Mouse (Mus musculus) heart, adult 18-20 months (tissue): ENCODE measurements at regions not wholly inside any gene's neighbourhood (a gene's known extent, or its start where the extent isn't known, plus 50 kb on each side); places are given as distances from the start of the nearest gene placed in this dataset.
"Not testable (repeated sequence)": the region's sequence is repeated elsewhere in the genome, so short reads cannot be mapped to it uniquely, and the experiment has no call there.

Source experiments
- DNase-seq, 2 experiments: peaks; one replicate each; pipeline ENCODE4 v3.0.0; 2021 to 2022; ENCODE audit warnings: mixed read lengths in 1 of 2

DNA sequence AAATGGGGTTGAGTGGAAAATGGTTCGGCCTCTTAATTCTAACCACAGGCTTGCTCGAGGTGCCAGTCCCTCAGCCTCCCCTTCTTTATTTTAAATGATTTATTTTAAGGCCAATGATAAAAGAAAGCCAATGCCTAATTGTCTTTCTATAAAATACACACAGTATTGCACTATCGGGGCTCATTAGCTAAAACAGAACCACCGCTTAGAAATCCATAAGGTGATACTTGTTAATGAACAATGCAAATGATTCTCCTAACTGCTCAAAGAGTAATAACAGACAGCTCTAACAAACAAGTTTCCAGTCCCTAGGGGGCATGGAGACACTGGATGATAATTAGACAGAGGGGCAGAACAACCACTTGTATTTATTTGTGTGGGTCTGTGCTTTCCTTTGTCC is 58.8 kb downstream of the Emx2 start:
- DNase-seq = no peak

DNA sequence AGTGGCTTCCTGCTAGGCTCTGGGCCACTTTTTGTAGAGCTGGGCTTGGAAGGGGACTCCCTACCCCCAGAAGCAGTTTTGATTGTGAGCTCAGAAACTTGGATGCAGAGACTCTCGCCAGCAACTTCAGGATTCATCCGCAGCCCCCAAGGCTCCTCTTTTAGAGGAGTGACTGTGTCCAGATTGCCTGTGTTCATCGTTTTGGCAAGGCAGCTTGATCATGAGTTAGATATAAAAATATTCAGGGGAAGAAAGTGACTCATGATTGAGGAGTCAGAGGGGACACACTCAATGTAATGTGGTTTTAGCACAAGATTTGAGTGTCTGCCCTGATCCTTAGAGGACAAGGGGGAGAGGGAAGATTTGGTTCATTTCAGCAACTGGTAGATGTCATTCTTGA is 61.0 kb downstream of the Emx2 start:
- no peak for DNase-seq

DNA sequence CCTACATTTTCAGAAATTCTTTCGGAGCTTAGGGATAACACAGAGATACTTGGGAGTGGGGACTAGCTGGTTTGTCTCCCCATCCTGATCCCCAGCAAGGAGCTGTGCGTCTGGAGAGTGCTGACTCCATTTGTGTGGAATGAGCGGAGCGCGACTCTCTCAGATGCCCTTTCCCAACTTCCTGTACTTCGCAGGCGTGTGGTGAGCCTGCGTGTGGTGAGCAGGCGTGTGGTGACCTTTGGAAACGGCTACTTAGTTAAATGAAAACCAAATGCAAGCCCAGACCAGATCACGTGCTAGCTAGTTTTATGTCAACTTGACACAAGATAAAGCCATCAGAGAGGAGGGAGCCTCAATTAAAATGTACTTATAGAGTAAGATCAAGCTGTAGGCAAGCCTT is 64.0 kb downstream of the Emx2 start:
- DNase-seq = no peak

DNA sequence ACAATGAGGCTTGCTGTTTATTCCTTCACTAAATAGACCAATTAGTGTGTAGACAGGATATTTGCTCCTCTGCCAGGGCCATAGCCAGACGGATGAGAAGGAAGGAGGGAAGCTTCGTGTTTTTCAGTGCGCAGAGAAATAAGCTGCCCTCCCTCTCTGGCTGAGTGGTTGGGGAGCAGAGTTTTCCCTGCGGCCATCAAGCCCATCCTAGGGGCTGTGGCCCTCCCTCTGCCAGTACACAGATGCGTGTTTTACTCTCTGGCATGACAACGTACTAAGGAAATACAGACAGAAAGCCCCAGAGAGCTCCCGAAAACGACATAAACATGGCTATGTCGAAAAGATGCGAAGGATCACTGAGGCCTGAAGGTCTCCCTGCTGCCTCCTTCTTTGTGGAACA is 65.2 kb downstream of the Emx2 start:
- no peak for DNase-seq

DNA sequence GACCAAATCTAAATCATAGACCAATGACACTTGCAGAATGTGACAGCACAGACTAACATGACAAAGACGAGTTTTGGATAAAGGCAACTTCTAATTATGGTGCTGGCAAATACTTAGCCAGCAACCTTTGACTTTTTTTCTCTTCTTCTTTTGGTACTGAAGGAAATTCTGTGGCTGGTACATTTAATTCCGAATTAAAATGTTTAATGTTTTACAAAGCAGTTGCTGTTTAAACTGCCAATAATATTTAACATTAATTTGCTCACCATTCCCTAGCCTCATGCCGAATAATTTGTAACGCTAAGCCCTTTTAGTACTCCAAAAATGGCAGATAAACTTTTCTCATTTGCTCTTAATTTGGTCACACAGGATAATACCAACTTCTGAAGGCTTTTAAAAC is 105.9 kb downstream of the Emx2 start:
- no peak for DNase-seq

DNA sequence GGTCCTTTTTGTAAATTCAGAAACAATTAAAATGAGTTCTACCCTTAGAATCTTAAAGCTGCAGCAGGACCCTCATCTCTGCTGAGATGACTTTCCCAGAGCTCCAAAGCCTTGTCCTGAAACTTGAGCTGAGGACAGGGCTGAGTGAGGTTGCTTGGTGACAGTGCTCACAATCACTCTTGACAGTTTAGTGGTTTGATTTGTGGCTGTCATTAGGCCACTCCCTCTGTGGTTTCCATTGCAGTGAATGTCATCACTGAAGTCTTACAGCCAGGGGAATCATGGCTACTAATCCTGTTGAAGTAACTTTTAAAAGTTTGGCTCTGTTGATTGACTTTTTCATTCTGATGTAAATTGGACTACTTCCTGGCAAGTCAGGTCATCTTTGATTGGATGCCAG is 110.7 kb downstream of the Emx2 start:
- no peak for DNase-seq

DNA sequence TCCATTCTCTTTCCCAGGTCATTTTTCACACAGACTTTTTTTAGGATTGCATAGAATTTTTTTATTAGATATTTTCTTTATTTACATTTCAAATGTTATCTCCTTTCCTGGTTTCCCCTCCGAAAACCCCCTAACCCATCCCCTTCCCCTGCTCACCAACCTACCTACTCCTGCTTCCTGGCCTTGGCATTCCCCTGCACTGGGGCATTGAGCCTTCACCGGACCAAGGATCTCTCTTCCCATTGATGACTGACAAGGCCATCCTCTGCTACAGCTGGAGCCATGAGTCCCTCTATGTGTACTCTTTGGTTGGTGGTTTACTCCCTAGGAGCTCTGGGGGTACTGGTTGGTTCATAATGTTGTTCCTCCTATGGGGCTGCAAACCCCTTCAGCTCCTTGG is 111.4 kb downstream of the Emx2 start:
- not testable (repeated sequence) for DNase-seq

DNA sequence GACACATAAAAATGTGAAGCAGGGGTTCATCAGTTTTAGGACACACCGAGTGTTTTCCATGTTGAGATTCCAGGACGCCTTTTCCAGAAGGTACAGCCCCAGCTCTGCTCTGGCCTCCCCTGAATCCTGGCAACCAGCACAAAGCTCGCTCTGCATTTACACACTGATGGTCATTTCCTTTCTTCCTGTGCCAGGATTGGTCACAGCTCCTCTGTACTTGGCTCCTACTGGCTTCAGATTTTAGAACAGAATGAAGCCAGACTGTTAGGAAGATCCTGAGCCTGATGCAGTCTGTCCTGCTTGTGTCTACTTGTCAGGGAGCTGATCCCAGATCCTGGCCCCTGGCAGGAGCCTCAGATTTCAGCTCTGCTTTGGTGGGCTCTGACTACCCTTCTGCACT is 116.2 kb downstream of the Emx2 start:
- no peak for DNase-seq

DNA sequence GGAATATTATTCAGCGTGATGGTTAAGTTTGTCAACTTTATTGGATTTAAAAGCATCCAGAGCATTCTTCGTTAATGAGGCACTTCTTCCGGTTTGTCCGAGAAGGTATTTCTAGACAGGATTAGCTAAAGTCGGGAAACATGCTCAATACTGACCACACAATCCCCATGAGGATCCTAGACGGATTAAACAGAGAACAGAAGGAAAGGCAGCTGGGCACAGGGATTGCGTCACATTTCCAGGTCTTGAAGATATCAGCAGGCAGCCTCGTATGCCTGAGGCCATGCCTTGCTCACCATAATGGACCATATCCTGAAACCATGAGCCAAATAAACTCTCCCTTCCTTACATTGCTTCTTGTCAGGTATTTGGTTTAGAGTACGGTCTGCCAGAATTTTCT is 119.7 kb downstream of the Emx2 start:
- DNase-seq = no peak

DNA sequence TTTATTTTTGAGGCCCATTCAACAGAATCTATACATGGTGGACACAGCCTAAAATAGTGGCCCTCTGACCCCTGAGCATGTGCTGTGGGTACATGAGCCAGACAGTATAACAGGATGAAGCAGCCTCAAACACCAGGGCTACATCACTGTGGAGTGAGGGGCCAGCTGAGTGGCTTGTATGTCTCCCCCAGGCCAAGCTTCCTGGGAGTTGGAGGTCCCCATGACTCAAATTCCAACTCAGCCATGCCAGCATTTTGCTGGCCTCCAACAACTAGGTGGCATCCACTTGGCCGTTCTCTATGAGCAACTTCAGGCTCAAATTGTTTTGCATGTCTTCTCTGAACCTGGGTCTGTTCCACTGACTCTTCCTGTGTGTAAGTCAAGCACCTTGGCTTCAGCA is 121.5 kb downstream of the Emx2 start:
- no peak for DNase-seq

DNA sequence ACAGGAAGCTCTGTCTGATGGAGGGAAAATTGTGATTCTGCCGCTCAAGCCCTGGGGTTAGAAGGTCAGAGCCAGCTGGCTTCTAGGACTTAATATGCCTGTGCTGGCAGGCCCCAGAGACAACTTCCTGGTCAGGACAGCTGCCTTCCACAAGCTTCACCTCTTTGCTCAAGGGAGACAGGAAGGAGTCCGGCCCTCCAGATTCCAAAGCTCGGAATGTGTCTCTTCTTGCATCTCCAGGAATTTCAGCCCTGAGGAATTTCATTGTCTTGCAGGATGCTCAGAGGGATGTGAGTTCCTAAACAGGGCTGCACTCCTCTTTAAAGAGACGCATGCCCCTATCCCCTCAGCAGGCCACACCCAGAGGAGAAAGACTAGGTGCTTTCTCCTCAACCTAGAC is 127.7 kb downstream of the Emx2 start:
- no peak for DNase-seq

DNA sequence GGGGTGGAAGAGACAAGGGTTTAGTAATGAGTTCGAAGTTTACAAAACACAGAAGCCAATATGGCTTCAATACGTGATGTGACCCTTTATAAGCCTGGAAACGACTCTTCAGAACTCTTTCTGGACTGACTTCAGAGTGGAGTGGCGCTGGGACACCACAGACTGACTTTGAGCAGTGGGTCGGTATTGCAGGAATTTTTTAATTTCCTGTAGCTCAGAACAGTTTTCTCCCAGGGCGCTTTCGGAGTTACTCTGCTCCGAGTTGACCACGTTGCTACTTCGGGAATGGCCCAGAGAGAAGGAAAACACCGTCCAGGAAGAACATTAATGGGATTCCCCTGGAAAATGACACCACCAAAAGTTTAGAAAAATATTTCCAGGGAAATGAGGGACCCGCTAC is 129.1 kb downstream of the Emx2 start:
- no peak for DNase-seq

DNA sequence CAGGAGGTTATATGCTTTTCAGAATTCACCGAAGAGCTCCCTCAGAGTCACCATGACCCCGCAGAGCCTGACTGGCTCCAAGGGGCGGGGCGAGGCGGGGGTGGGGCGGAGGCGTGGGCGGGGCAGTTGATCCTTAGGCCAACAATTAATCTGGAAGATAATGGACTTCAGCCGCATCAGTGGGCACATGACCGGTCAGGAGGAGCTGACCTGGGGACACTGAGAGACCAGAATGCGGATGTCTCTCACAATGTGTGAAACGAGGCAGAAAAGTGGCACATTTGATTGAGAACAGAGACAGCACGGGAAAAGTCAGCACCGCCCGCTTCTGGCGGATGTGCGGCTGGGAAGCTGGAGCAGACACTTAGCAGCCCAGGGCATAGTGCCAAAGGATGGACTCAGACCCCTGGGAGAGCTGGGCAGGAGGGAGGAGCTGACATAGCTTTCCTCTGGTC is 129.9 kb downstream of the Emx2 start:
- peak; percentile 4 to 9 for DNase-seq

DNA sequence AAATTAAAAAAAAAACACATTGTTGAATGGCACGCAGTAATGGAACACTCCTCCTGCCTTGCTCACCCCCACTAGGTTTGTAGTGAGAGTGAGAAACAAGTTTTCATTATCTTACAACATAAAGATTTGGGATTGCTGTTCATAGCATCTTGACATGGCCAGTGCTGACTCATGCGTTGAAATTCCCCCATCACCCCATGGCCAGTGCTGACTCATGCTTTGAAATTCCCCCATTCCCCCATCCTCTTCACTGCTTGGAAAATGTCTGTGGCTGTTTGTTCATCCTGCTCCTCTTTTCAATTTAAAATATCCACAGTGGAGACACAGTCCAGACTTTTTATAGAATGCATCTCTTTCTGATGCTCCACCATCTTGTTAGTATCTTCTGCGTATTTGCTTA is 131.8 kb downstream of the Emx2 start:
- DNase-seq = no peak

DNA sequence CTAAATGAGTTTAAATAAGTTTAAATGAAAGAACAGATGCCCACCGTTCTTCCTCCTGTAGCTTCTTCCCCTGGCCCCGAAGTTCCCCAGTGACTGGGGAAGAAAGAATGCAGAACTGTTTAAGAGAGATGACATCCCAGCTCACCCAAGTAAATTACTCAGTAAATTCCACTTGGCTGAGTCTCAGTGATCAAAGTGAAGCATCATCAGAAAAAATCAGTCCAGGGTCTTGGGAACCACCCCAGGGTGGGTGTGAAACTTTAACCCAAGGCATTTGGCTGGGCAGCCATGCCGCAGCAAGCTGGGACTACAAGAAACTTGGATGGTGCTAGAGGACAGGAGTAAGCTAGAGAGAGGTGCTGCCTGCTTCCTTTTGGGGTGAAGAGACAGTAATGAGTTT is 133.9 kb downstream of the Emx2 start:
- DNase-seq = no peak

DNA sequence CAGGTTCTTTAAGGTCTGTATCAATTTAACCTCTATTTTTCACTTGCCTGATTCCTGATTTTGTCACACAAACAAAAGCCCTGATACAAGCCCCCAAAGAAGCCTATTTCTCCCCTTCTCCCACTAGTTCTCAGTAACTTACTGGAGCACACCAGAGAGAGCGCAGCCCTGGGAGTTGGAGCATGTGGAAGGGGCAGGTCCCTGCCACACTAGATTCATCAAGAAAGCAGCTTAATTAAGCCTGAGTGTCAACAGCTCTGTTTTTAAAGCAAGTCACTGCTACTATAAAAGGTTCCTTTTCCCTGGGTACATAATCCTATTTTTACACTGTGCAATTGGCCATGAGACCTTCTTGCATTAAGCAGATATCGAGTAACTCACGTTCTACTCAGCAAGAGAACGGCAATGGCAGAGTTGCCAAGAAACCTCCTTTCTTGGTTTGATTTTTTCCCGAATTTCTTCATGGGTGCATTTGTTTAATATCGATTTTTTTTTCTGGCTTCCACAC is 166.2 kb downstream of the Emx2 start:
- DNase-seq = no peak

DNA sequence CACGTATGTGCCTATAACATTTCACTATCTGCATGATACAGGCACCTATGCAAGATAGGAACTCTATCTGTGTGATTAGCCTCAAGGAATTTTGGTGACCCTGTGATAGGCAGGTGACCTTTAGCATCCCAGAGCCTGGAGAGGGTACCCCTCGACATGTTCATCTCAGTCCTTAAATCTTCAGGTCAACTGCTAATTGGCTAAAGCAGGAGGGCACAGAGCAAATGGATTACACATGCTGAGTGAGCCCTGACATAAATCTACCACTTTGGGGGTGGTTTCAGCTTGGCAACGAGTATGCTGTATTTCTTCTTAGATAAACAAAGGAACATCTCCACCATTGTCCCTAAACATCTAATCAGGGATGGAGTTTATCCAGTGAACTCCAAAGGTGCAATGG is 169.5 kb downstream of the Emx2 start:
- no peak for DNase-seq

DNA sequence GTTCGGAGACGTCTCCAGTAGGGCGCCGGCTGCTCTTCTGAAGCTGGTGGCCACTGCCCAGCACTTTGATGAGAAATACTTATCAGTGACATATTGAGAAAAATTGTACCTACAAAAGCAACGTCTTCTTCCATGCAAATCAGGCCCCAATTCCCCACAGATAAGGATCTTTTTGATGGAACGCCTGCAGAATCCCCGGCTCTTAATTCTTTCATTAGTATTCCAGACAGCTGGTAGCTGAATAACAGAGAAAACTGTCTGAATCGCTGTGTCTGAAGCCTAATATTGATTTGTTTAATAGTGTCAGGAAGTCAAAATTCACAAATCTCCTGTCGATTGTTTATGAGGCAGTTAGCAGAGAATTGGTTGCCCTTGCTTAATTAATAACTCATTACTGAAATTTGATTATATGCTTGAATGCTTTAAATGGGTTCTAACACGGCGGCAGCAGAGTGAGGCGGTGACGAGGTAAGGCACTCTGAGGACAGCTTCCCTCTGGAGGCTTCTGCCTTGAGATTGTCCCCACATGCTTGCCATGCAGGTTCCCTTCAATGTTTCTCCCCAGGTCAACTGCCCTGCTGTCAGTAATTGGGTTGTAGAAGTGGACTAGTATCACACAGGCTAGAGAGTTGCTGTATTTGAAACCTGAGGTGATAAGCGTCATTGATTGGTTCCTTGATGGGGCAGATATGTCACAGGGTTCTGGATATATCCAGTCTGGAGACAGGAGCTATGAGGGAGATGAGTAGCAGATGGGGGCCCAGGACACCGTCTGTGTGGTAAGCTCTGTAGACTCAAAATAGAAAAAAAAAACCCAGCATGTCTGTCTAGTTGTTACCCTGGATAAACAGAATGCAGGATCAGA is 170.4 kb downstream of the Emx2 start:
- DNase-seq = no peak

DNA sequence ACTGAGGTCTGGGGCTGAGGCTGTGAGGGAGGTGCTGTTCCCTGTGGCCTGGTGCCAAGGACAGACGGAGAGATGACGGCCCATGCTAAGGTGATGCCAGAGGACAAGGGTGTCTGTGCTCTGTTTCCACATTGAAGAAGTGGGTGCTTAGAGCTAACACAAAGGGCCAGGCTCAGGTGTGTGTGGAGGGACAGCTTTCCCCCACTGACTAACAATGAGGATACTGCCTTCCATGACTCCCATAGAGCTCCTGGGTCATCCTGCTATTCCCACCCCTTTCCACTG is 170.9 kb downstream of the Emx2 start:
- DNase-seq = no peak

DNA sequence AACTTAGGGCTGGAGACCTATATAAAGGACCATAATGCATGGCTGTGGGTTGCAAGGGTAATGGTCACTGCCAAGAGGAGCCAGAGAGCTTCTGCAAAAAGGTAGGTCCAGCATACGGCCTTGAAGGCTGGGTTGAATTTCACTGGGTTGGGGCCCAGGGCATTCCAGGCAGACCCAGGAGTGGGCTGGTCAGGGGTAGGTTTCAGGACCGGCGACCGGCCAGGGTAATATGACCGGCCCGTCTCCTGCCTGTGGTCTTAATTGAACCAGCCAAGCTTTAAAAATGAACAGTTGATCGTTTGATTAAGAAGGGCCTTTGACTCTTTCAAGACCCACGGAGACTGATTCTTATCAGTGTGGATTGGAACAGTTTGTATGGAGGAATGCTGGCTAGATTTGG is 171.9 kb downstream of the Emx2 start:
- DNase-seq = no peak

DNA sequence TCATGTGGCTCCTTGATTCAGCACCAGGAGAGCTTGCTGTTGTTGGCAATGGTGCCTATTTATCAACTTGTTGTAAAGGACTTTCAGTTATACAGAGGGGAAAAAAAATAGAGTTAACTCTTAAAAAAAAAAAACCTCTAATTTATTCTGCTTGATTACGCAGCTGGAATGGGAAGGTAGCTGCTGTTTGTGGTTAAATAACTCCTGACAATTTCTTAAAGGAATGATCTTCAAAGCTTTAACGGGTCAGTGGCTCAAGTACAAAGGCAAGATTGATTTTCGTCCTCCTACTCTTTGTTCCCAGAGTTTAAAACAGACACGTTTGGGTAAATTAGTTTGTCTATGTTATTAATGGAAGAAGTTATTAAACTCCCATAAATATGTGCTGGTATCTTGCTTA is 172.5 kb downstream of the Emx2 start:
- DNase-seq = no peak

DNA sequence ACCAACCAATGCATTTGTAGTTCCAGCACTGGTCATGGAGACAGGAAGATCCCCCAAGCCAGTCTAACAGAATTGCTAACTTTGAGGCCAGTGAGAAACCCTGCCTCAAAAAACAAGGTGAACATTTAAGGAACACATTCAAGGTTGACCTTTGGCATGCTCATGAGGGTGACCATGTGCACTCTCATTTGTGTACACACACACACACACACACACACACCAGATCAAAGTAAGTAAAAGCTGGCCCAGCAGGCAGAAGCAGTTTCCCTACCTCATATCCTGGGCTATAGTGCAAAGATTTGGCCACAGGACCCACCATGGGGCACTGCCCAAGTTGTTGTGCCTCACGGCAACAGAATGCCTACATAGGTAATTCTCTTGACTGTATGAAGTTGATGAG is 173.4 kb downstream of the Emx2 start:
- no peak for DNase-seq

DNA sequence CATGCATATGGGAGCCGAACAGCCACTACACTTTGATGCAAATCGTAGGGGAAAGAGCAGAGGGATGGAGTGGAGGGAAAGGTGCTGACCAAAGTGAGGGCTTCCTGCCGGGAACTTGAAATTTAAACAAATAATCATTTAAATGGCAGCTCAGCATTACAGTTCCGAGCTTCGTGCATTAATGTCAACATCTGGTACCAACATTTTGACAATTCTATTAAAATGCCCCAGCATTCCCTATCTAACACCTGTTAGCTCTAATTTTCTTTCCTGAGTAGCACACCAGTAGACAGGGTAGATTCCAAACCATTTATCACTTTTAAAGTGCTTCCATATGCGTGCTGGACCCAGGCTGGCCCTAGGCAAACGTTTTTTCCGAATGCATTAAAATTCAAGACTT is 178.1 kb downstream of the Emx2 start:
- no peak for DNase-seq

DNA sequence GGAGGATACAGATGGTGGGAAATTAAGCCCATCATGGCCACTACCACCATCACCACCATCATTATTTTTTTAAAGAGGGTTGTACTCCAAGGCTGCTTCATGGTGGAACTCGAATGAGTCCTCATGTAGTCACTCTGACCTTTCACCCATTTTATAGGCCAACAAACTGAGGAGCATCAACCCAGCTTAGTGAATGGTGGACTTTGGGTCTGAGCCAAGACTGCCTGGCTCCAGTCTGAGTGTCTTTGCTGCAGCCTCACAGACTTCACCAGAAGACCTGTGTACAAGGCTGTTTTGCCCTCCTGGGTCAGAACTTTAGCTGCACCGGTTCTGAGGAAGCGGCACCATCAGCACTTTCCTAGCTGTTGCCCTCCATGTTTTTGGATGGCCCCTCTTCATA is 184.4 kb downstream of the Emx2 start:
- no peak for DNase-seq

DNA sequence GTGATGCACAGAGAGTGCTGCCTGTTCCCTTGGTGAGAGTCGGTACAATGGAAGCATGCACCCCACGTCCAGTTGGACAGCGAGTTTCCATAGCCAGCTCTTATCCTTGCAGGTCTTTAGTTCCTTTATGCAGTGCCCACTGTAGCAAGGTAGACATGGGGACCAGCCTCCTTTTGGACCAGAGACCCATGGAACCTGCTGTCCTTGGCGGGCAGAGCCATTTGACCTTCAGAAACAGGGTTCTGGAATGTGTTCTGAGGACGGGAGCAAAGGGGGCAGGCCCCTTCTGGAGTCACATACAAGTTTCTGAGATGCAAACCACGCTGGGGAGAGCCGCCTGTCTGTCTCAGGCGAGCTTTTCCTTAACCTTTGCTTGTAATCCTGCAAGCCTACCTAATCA is 188.1 kb downstream of the Emx2 start:
- no peak for DNase-seq
